Mouse (Mus musculus): ENCODE measurements around the gene Cdk14. TPM values are rescaled to one million over a fixed set of nuclear protein-coding genes. Genes with fewer than 3 reads are reported as not detected.

Gene Cdk14
- polyA plus RNA-seq, 1 experiment, result 2.9 TPM

- Histone ChIP-seq H3K27me3 (ENCODE audit: control insufficient read depth, insufficient read depth, low read length) (no peaks in the 10 kb centered on the region), H3K27ac (ENCODE audit: insufficient read depth, low read length) (no peak overlapping the region), H3K4me3 (ENCODE audit: extremely low read depth, insufficient read depth, insufficient read length) (no peak overlapping the region), H3K4me1 (ENCODE audit: control insufficient read depth, insufficient read depth, insufficient read length) (no peaks in the 10 kb centered on the region), H3K36me3 (ENCODE audit: control insufficient read depth, insufficient read depth, low read length) (no peaks in the 10 kb centered on the region)
- WGBS, result 77% methylated on average over 13 of the region's 13 CpGs
- TF ChIP-seq CTCF (IDR thresholded peaks at IDR 0.05; ENCODE audit: extremely low read depth, insufficient read depth, insufficient read length, insufficient replicate concordance), result no peak
- no peak for TF ChIP-seq POLR2A (IDR thresholded peaks at IDR 0.05; ENCODE audit: low read depth, low read length)
- no peak for DNase-seq (ENCODE audit: low read depth in 1 of 2, low spot score in 2 of 2)
These were observed 585.2 kb downstream of the Cdk14 start for GRCm38 (mm10) chr5:4834819-4835480.

GRCm38 (mm10) chr5:4833940-4834339 lies 586.2 kb downstream of the Cdk14 start:
- WGBS, result 91% methylated on average over 11 of the region's 11 CpGs
- no peak for DNase-seq (ENCODE audit: low read depth in 1 of 2, low spot score in 2 of 2)

GRCm38 (mm10) chr5:4826886-4827285 lies 593.2 kb downstream of the Cdk14 start:
- Histone ChIP-seq H3K27me3 (ENCODE audit: control insufficient read depth, insufficient read depth, low read length) (no peaks in the 10 kb centered on the region), H3K4me3 (ENCODE audit: extremely low read depth, insufficient read depth, insufficient read length) (no peak overlapping the region), H3K4me1 (ENCODE audit: control insufficient read depth, insufficient read depth, insufficient read length) (no peaks in the 10 kb centered on the region), H3K27ac (ENCODE audit: insufficient read depth, low read length) (no peak overlapping the region), H3K36me3 (ENCODE audit: control insufficient read depth, insufficient read depth, low read length) (no peaks in the 10 kb centered on the region)
- DNase-seq (ENCODE audit: low read depth in 1 of 2, low spot score in 2 of 2), result no peak
- WGBS, result 100% methylated on average over 2 of the region's 2 CpGs
- TF ChIP-seq CTCF (IDR thresholded peaks at IDR 0.05; ENCODE audit: extremely low read depth, insufficient read depth, insufficient read length, insufficient replicate concordance), result no peak
- TF ChIP-seq POLR2A (IDR thresholded peaks at IDR 0.05; ENCODE audit: low read depth, low read length), result no peak

More at GRCm38 (mm10) chr5:4833940-4834339, 586.2 kb downstream of the Cdk14 start:
- Histone ChIP-seq H3K27me3 (ENCODE audit: control insufficient read depth, insufficient read depth, low read length) (no peaks in the 10 kb centered on the region), H3K27ac (ENCODE audit: insufficient read depth, low read length) (no peak overlapping the region), H3K4me1 (ENCODE audit: control insufficient read depth, insufficient read depth, insufficient read length) (no peaks in the 10 kb centered on the region), H3K4me3 (ENCODE audit: extremely low read depth, insufficient read depth, insufficient read length) (no peak overlapping the region), H3K36me3 (ENCODE audit: control insufficient read depth, insufficient read depth, low read length) (no peaks in the 10 kb centered on the region)
- no peak for TF ChIP-seq CTCF (IDR thresholded peaks at IDR 0.05; ENCODE audit: extremely low read depth, insufficient read depth, insufficient read length, insufficient replicate concordance)
- TF ChIP-seq POLR2A (IDR thresholded peaks at IDR 0.05; ENCODE audit: low read depth, low read length), result no peak

- DNase-seq (ENCODE audit: low read depth in 1 of 2, low spot score in 2 of 2), result no peak
- H3K27ac ChIP-seq (ENCODE audit: insufficient read depth, low read length), result 0 out of 2 replicates have a peak overlapping the region, but pooled peaks have one; percentile 31
These were observed 594.2 kb downstream of the Cdk14 start for GRCm38 (mm10) chr5:4825951-4826350.

GRCm38 (mm10) chr5:4825076-4825475 lies 595.0 kb downstream of the Cdk14 start:
- WGBS, result 90% methylated on average over 4 of the region's 4 CpGs
- no peak overlapping the region for H3K4me3 ChIP-seq (ENCODE audit: extremely low read depth, insufficient read depth, insufficient read length)
- no peak for TF ChIP-seq POLR2A (IDR thresholded peaks at IDR 0.05; ENCODE audit: low read depth, low read length)
- TF ChIP-seq CTCF (IDR thresholded peaks at IDR 0.05; ENCODE audit: extremely low read depth, insufficient read depth, insufficient read length, insufficient replicate concordance), result no peak
- H3K36me3 ChIP-seq (ENCODE audit: control insufficient read depth, insufficient read depth, low read length), result no peaks in the 10 kb centered on the region
- H3K27me3 ChIP-seq (ENCODE audit: control insufficient read depth, insufficient read depth, low read length), result no peaks in the 10 kb centered on the region
- no peak overlapping the region for H3K27ac ChIP-seq (ENCODE audit: insufficient read depth, low read length)
- no peak for DNase-seq (ENCODE audit: low read depth in 1 of 2, low spot score in 2 of 2)
- H3K4me1 ChIP-seq (ENCODE audit: control insufficient read depth, insufficient read depth, insufficient read length), result no peaks in the 10 kb centered on the region

More at GRCm38 (mm10) chr5:4825951-4826350, 594.2 kb downstream of the Cdk14 start:
- Histone ChIP-seq H3K27me3 (ENCODE audit: control insufficient read depth, insufficient read depth, low read length) (no peaks in the 10 kb centered on the region), H3K36me3 (ENCODE audit: control insufficient read depth, insufficient read depth, low read length) (no peaks in the 10 kb centered on the region), H3K4me3 (ENCODE audit: extremely low read depth, insufficient read depth, insufficient read length) (no peak overlapping the region), H3K4me1 (ENCODE audit: control insufficient read depth, insufficient read depth, insufficient read length) (no peaks in the 10 kb centered on the region)
- 82% methylated on average over 7 of the region's 7 CpGs for WGBS
- no peak for TF ChIP-seq CTCF (IDR thresholded peaks at IDR 0.05; ENCODE audit: extremely low read depth, insufficient read depth, insufficient read length, insufficient replicate concordance)
- no peak for TF ChIP-seq POLR2A (IDR thresholded peaks at IDR 0.05; ENCODE audit: low read depth, low read length)

- 74% methylated on average over 1 of the region's 1 CpGs for WGBS
- Histone ChIP-seq H3K4me3 (ENCODE audit: extremely low read depth, insufficient read depth, insufficient read length) (no peak overlapping the region), H3K27ac (ENCODE audit: insufficient read depth, low read length) (no peak overlapping the region), H3K27me3 (ENCODE audit: control insufficient read depth, insufficient read depth, low read length) (no peaks in the 10 kb centered on the region), H3K36me3 (ENCODE audit: control insufficient read depth, insufficient read depth, low read length) (no peaks in the 10 kb centered on the region), H3K4me1 (ENCODE audit: control insufficient read depth, insufficient read depth, insufficient read length) (no peaks in the 10 kb centered on the region)
- no peak for DNase-seq (ENCODE audit: low read depth in 1 of 2, low spot score in 2 of 2)
- TF ChIP-seq CTCF (IDR thresholded peaks at IDR 0.05; ENCODE audit: extremely low read depth, insufficient read depth, insufficient read length, insufficient replicate concordance) (no peak), POLR2A (IDR thresholded peaks at IDR 0.05; ENCODE audit: low read depth, low read length) (no peak)
These were observed 595.9 kb downstream of the Cdk14 start for GRCm38 (mm10) chr5:4824171-4824570.

- Histone ChIP-seq H3K36me3 (ENCODE audit: control insufficient read depth, insufficient read depth, low read length) (no peaks in the 10 kb centered on the region), H3K27ac (ENCODE audit: insufficient read depth, low read length) (no peak overlapping the region), H3K27me3 (ENCODE audit: control insufficient read depth, insufficient read depth, low read length) (no peaks in the 10 kb centered on the region), H3K4me1 (ENCODE audit: control insufficient read depth, insufficient read depth, insufficient read length) (no peaks in the 10 kb centered on the region), H3K4me3 (ENCODE audit: extremely low read depth, insufficient read depth, insufficient read length) (no peak overlapping the region)
- TF ChIP-seq CTCF (IDR thresholded peaks at IDR 0.05; ENCODE audit: extremely low read depth, insufficient read depth, insufficient read length, insufficient replicate concordance) (no peak), POLR2A (IDR thresholded peaks at IDR 0.05; ENCODE audit: low read depth, low read length) (no peak)
- 77% methylated on average over 2 of the region's 2 CpGs for WGBS
- no peak for DNase-seq (ENCODE audit: low read depth in 1 of 2, low spot score in 2 of 2)
These were observed 598.1 kb downstream of the Cdk14 start for GRCm38 (mm10) chr5:4822041-4822440.

All from spleen, adult 2 months (tissue).